Mouse (Mus musculus): ENCODE measurements at regions not wholly inside any gene's neighbourhood (a gene's known extent, or its start where the extent isn't known, plus 50 kb on each side); places are given as distances from the start of the nearest gene placed in this dataset.
A peak's percentile ranks its signal among the peaks of the same experiment; 100 is the strongest.
"Not testable (repeated sequence)": the region's sequence is repeated elsewhere in the genome, so short reads cannot be mapped to it uniquely, and the experiment has no call there.

DNA sequence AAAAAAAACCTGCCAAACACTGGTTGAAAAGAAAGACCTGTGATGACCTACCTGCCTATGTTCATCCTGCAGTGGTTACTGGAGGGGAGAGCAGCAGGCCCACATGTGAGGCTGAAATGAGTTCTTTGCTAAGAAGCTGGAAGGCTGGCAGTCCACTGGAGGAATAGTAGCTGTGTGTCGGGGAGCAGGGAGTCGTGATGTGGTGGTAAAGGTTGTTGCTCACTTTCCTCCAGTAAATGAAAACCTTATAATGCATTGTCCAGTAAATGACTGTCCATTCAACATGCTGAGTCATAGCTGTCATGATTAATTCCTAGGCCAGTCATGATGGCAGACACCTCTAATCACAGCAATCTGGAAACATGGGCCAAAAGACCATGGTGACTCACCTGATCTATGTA lies 169.9 kb upstream of the Frmd6 start:
- no peak for DNase-seq
- intact Hi-C loops (cut with DNase I; ENCODE audit: low total_unique reads), result no loop called here

DNA sequence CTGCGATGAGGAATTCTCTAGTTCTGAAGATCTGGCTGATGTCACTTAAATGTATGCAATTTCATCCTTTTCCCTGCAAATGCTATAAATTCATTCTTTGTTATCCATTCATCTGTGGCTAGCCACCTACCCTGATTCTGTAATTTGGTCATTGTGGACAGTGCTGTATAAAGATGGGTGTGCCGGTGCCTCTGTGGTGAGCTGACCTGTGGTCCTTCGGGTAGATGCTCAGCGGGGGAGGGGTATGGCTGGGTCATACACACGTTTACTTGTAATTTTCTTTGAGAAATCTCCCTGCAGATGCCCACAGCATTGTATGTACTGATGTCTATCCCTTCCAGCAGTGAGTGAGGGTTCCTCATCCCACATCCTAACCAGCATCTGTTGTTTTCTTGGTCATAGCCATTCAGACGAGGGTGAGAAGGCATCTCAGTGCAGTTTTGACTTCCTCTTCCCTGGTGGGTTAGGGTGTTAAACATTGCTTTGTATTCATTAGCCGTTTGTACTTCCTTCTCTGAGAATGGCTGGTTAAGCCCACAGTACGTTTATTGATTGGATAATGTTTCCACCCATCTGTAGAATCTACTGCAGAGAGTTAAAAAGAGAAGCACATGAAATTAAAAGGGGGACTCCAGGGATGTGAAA lies 169.3 kb upstream of the Frmd6 start:
- intact Hi-C loops (cut with DNase I; ENCODE audit: low total_unique reads), result no loop called here
- no peak for DNase-seq

DNA sequence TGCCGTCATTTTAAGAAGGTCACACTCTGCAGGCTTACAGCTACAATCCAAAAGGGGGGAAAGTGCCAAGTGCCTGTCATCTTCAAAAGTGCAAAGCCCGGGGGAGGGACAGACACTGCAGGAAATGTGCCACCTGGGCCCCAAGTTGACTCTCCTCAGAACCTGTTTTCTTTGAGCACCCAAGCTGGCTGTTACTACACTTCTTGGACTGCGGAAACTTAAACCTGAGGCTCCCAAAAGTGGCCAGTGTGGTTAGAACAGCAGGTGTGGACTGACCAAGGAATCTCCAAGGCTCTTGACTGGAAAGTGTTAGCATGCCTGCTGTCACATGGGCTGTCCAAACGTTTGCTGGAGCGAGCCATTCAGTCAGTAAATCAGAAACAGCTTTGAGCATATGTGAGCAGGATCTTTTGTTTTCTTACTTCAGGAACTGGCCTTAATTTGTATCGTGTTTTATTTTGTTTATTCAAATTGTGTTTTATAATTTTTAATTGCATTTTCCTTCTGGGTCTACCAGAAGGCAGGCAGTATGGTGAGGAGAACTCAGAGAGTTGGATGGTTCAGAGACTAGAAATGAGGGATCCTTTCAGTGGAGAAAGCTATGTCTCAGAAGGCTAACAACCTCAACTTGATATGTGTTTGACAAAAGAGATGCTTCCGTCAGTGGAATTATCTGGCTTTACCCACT lies 168.4 kb upstream of the Frmd6 start:
- DNase-seq, result no peak
- intact Hi-C loops (cut with DNase I; ENCODE audit: low total_unique reads), result no loop called here

DNA sequence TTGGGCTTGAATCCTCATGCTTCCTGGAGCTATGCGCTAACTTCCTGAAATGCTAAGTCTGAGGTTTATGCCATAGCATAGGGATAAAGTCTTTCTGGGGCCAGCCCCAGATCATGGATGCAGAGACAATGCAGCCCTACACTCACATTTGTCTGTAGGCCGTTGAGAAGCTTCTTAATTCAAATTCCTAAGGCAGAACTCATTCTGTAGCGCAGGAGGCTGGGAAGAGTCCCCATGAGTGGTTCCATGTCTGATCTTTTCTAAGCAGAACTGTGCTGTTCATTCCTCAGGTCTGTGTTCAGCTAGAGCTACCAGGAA lies 167.9 kb upstream of the Frmd6 start:
- intact Hi-C loops (cut with DNase I; ENCODE audit: low total_unique reads), result no loop called here

DNA sequence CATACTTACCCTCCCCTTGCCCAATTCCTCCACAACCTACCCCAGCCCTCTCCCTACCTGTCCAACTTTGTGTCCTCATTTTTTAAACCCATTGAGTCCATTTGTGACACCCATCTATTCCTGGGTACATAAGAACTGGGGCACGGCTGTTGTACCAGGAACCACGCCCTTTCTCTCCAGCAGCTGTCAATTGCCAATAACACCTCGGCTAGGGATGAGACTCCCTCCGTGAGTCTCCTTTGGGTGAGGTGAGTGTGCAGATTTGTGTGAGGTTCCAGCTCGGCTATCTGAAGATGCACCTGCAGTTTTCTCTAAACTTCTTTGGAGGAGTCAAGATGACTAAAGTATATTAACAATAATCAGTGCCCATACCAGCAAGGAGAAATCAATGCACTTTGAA lies 167.2 kb upstream of the Frmd6 start:
- DNase-seq, result no peak
- intact Hi-C loops (cut with DNase I; ENCODE audit: low total_unique reads), result no loop called here

More for the DNA sequence above, 167.9 kb upstream of the Frmd6 start:
- DNase-seq, result no peak

DNA sequence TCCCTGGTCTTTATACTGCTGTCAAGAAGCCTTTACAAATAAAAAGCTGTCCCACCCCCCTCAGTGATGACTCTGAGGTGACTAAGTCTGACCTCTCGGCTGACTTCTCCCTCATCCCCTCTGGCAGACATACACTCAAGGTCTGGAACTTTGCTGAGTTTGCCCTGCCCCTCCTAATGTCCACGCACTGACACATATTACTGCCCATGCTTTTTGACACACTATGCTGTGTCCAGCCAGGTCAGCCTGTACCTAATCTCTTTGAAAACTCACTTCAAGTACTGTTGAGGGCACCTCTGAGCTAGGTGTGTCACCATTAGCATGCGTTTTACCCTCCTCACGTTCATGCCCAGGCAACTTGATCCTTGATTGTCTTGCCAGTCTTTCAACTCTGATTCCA lies 164.9 kb upstream of the Frmd6 start:
- no peak for DNase-seq
- intact Hi-C loops (cut with DNase I; ENCODE audit: low total_unique reads), result no loop called here

DNA sequence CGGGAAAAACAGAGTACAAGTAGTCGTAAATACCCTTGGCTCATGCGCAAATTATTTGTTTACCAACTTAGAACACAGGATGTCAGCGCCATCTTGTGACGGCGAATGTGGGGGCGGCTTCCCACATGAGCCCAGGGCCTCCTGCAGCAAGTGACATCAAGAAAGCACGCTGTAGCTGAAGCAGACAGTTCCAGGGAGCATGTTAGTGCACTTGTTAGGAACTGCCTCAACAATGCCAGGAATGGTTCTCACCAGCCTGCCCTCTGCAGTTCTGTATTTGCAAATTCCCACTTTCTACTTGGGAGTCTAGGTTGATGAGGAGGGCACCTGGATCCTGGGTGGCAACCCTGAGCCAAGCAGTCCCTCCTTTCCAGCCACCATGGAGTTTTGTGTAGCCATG lies 157.2 kb upstream of the Frmd6 start:
- DNase-seq; intact Hi-C loops (cut with DNase I; ENCODE audit: low total_unique reads): not testable (repeated sequence)

DNA sequence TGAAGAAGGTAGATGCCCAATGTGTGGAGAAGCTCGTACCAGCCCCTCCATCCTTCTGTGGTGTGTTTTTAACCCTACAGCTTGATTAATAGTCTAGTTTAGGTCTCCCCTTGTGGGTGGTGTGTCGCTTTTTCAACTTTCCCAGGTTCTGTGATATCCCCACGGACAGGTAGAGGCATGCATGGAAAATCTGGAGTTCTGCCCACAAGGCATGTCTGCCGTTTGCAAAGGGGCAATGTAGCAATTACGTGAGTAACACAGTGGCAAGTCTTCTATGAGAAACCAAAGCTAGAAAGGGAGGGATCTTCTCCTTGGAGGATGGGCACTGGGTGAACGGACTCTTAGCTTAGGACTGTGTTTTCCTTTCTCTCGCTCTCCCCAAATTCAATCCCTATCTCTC lies 153.2 kb upstream of the Frmd6 start:
- intact Hi-C loops (cut with DNase I; ENCODE audit: low total_unique reads), result no loop called here
- no peak for DNase-seq

DNA sequence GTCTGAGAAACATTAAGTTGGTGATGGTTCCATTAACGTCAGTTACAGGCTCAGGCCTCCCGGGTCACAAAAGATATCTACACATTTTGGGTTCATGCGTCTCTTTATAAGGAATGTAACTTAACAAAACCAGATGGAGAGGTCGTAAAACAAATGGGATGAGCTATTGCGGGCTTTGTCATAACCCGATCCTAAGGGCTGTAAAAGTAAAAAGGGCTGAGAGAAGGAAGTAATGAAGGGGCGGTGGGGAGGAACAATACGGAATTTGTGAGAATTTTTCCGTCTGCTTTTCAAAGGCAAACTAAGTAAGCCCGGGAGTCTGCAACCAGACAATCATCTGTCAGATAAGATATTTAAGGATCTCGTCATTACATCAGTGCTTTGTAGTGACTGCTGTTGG lies 152.1 kb upstream of the Frmd6 start:
- intact Hi-C loops (cut with DNase I; ENCODE audit: low total_unique reads), result no loop called here
- no peak for DNase-seq

DNA sequence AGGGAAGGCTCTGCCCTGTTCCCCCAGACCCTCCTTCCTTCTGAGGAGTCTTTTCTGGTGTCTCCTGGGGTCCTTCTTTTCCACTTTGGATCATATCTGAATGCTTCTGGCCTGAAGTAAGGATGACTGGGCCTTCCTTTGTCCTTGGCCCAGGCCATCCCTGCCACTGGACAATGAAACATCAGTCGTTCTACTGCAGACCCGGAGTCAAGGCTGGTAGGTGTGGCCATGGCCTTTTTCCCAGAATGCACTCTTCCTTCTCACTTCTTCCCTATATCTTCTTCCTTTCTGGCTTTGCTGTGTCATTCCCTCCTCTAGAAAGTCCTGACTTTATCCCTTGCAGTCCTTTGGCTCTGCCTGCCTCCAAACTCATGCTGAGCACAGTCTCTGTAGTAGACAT lies 151.2 kb upstream of the Frmd6 start:
- intact Hi-C loops (cut with DNase I; ENCODE audit: low total_unique reads), result no loop called here
- no peak for DNase-seq

DNA sequence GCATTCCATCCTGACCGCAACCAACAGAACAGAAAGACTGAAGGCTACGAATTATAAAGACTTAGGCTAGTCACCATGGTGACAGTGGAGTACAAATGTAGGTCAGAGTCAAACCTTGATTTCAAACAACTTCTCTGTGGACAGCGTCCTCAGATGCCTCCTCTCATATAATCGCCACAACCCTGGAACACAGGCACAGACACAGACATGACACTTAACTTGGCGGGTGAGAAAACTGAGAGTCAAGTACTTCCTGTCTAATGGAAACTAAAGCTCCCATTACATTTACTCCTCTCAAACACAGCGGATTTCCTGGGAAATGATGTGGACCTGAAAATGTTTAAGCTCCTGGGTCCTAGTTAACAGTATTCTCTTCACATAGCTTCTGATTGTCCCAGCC lies 149.5 kb upstream of the Frmd6 start:
- intact Hi-C loops (cut with DNase I; ENCODE audit: low total_unique reads), result no loop called here
- DNase-seq, result no peak

DNA sequence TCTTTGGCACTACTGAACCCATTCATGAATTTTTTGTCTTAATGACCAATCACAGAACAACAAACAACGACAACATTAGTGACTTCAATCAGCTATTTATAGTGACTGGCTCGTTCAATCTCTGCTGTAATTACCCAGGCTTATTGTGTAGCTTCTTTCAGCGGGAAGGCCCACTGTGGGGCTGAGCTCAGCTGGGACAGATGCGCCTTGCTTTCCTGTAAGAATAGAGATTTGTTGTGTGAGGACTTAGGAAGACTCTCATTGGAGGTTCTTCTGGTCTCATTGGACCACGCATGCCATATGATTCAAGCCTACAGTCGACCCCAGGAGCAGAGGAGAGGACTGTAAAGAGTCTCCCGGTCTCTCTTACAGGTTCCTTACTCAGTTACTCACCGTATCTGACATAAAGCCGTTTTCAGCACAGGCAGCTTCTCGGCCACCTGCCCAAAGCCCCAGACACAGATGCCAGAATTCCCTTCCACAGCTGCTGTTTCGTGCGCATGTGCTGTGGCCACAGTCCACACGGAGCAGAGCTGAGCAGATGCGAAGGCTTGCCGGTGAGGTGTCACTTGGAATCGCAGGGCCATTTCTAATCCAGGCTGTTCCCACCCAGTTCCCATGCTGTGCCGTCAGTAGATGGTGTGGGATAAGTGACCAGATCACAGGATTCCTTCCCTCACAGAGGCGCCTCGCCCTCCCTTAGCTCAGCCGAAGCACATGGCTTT lies 145.5 kb upstream of the Frmd6 start:
- intact Hi-C loops (cut with DNase I; ENCODE audit: low total_unique reads), result loop anchor here (10.0 kb wide), 1 partner anchor 185 kb away; no protein-coding TSS in a partner anchor
- DNase-seq, result peak; percentile 83

DNA sequence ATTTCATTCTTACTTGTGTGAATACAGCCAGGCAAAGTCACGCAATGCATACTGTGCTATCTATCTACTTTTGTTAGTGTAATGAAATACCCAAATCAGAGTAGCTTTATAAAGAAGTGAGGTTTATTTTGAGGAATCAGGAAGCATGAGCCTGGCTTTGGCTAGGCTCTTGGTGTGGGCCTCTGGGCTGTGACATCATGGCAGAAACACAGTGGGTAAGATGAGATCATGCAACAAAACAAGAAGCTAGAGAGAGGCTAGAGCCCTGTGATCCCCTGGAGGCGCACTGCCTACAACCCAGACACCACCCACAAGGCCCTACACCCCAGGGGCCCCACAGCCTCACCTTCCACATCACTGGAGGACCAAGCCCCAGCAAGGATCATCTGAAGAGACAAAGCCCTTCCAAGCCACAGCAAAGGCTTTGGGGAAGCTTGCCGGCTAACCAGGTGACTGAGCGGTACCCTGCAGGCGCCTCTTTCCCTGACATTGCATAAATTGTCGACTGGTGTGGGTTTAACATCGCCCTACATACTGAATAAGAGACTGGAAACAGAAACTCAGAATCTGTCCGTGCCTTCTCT lies 143.8 kb upstream of the Frmd6 start:
- intact Hi-C loops (cut with DNase I; ENCODE audit: low total_unique reads), result loop anchor here (10.0 kb wide), 1 partner anchor 187 kb away; no protein-coding TSS in a partner anchor
- no peak for DNase-seq

DNA sequence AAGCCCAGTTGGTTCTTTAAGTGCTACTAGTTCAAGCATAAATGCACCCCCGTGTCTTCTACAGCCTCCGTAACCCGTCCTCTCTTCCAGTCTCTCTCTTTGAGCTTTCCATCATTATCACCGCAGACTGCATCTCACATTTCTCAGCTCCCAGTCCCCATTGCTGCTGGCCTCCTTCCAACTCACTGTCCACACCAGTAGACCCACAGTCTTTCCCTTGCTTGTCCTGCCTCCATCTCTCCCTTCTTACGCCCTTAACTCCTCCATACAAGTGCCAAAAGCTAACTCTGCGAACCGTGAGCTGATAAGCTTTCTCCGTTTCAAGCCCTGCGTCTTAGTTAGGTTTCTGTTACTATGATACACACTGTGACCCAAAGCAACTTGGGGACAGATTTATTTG lies 141.0 kb upstream of the Frmd6 start:
- no peak for DNase-seq
- intact Hi-C loops (cut with DNase I; ENCODE audit: low total_unique reads), result loop anchor here (10.0 kb wide), 1 partner anchor 190 kb away; no protein-coding TSS in a partner anchor

DNA sequence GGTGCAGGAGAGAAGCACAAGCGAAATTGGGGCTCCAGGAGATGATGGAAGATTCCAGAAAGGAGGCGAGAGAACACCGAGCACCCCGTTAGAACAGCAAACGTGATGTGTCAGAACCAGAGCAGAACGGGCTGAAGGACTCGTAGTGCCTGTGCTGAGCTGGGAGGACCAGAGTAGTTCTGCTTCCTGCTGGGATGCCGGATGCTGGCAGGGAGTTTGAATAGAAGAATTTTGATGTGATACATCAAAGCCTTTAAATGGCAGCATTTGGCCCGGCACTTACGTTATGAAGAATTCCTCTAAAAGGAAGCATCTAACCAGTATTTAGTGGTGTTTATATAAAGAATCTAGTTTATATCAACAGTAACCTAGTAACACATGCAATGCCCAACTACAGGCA lies 139.9 kb upstream of the Frmd6 start:
- intact Hi-C loops (cut with DNase I; ENCODE audit: low total_unique reads), result loop anchor here (10.0 kb wide), 1 partner anchor 191 kb away; no protein-coding TSS in a partner anchor
- DNase-seq, result no peak

DNA sequence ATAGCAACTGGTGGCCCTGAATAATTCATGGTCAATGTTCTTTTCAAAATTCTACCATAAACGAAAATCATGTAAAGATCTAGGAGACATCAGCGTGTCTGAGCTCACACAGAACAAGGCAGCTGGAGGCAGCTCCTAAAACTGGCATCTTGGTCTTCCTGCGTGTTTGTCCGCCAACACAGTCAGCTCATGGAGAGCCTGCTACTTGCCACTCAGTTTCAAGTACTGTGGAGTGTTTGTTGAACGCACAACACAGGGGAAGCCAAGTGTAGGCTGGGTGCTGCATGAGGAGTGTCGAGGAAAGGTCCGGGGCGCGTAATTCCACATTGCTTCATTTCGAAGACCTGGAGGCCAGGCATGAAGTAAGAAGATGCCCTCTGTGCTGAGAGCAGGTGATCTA lies 139.0 kb upstream of the Frmd6 start:
- DNase-seq, result no peak
- intact Hi-C loops (cut with DNase I; ENCODE audit: low total_unique reads), result loop anchor here (10.0 kb wide), 1 partner anchor 192 kb away; no protein-coding TSS in a partner anchor

DNA sequence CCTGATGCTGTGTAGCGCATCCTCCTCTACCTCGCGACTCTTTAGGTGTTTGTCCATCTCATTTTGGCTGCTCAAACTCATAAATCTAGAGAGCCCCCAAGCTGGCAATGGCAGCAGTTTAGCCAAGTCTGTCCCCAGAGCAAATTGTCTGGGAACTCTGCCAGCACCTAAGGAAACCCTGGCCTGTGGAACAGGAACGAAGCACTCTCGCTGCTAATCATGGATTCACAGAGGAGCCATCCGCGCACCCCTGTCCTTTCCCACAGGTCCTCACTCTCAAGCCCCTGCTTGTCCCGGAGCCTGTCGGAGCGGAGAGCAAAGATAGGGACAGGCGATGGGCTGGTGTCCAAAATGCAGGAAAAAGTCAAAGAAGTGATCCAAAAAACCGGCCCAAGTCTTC lies 138.3 kb upstream of the Frmd6 start:
- intact Hi-C loops (cut with DNase I; ENCODE audit: low total_unique reads), result loop anchor here (10.0 kb wide), 1 partner anchor 192 kb away; no protein-coding TSS in a partner anchor
- DNase-seq, result no peak

DNA sequence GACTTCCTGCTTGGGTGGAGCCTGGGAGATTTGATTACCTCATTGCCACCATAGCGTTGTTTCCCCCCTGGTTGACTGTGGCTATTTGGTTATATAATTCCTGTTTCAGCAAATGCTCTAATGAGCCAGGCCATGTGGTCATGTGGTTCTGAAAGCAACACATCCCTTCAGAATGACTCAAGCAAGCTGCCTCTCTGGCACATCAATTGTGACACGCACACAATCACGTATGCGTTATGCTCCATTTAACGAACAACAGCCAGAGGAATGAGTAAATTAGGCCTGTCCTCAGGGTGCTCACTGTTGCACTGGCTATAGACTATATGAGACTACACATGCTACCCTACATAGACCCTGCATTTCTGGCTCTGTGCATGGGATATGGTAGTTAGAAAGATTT lies 130.2 kb upstream of the Frmd6 start:
- intact Hi-C loops (cut with DNase I; ENCODE audit: low total_unique reads), result no loop called here
- no peak for DNase-seq

DNA sequence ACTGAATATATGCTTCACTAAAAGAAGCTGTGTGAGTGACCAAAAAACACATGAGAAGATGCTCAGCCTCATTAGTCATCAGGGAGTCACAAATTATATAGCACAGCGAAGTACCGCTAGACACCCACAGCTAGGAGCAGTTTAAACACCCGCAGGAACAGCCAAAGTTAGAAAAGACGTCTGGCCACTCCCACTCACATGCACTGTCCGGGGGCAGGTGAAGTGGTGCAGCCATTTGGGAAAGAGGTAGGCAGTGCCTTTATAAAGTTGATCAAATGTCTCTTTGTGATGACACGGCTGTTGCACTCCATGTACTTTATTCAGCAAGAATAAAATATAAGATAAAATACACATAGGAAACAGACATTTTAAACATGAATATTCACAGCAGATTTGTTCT lies 129.1 kb upstream of the Frmd6 start:
- no peak for DNase-seq
- intact Hi-C loops (cut with DNase I; ENCODE audit: low total_unique reads), result no loop called here

DNA sequence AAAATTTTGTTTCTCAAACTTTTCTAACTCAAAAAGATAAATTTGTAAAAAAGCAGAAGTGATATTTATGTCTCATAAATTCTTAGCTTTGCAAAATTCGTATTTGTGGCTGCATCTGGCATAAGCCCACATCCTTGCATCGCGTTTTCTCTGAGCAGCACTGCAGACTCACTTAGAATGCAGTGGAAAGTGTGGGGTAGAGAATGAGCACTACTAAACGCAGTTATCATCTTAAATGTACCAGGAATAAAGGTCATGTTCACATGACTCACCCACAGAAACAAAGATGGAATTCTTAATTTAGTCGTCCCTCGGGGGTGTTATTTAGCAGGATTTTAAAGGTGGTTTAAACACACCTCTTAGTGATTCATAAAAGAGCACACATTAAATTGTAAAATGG lies 126.8 kb upstream of the Frmd6 start:
- intact Hi-C loops (cut with DNase I; ENCODE audit: low total_unique reads), result no loop called here
- DNase-seq, result no peak

All from gastrocnemius, postnatal 14 days (tissue).